8 mouse cellular contexts compared by ENCODE assay signal in genomic region chr10:79996272-79997033, GRCm38 (mm10). TPM values are rescaled to one million over a fixed set of nuclear protein-coding genes. Genes with fewer than 3 reads are reported as not detected.
DNase-seq lines count a peak whose midpoint lies in the region; ATAC-seq and TF ChIP-seq lines count a peak whose summit lies in the region.

TSS of gene Abca7 (plus strand) at chr10:79996494.

- peak within 1 kb of the TSS; percentile 43 for H3K4me3 ChIP-seq in embryonic facial prominence, embryonic 12.5 days
- H3K4me3 ChIP-seq in kidney, adult 2 months (ENCODE audit: insufficient read depth, low read depth, low read length), result peak within 1 kb of the TSS; percentile 57
- H3K4me3 ChIP-seq in limb, embryonic 11.5 days (ENCODE audit: low read depth, low read length), result peak within 1 kb of the TSS; percentile 32
- H3K4me3 ChIP-seq in midbrain, embryonic 13.5 days (replicated peaks), result peak within 1 kb of the TSS; percentile 48
- peak within 1 kb of the TSS; percentile 81 for H3K4me3 ChIP-seq in small intestine, adult 2 months (ENCODE audit: low read depth, low read length)

- no peak within 1 kb of the TSS; the same call in 1 of the 2 replicates for H3K27ac ChIP-seq in embryonic facial prominence, embryonic 12.5 days
- peak within 1 kb of the TSS; percentile 6; the same call in 1 of the 2 replicates for H3K27ac ChIP-seq in kidney, adult 2 months (ENCODE audit: insufficient read depth, low read depth, low read length)
- H3K27ac ChIP-seq in limb, embryonic 11.5 days (replicated peaks; ENCODE audit: low read depth, low read length), result no peak within 1 kb of the TSS; the same call in 1 of the 2 replicates
- H3K27ac ChIP-seq in midbrain, embryonic 13.5 days, result peak within 1 kb of the TSS; percentile 57
- peak within 1 kb of the TSS; percentile 42 for H3K27ac ChIP-seq in small intestine, adult 2 months (ENCODE audit: insufficient read depth, low read depth, low read length)

- H3K27me3 ChIP-seq in embryonic facial prominence, embryonic 12.5 days, result peaks cover 20% of the 10 kb centered on the region
- H3K27me3 ChIP-seq in kidney, adult 2 months (replicated peaks; ENCODE audit: control insufficient read depth, insufficient read depth, low read length), result no peaks in the 10 kb centered on the region
- H3K27me3 ChIP-seq in limb, embryonic 11.5 days (ENCODE audit: control insufficient read depth, insufficient read depth, low read length), result peaks cover 6% of the 10 kb centered on the region; the same call in 1 of the 2 replicates
- H3K27me3 ChIP-seq in midbrain, embryonic 13.5 days, result peaks cover 24% of the 10 kb centered on the region
- no peaks in the 10 kb centered on the region for H3K27me3 ChIP-seq in small intestine, adult 2 months (ENCODE audit: control insufficient read depth, insufficient read depth, low read length)

- peaks cover 36% of the 10 kb centered on the region for H3K36me3 ChIP-seq in embryonic facial prominence, embryonic 12.5 days
- no peaks in the 10 kb centered on the region for H3K36me3 ChIP-seq in kidney, adult 2 months (ENCODE audit: control insufficient read depth, insufficient read depth, low read length)
- peaks cover 25% of the 10 kb centered on the region; the same call in 1 of the 2 replicates for H3K36me3 ChIP-seq in limb, embryonic 11.5 days (ENCODE audit: control insufficient read depth, insufficient read depth, low read length)
- H3K36me3 ChIP-seq in midbrain, embryonic 13.5 days, result no peaks in the 10 kb centered on the region
- H3K36me3 ChIP-seq in small intestine, adult 2 months (ENCODE audit: control insufficient read depth, insufficient read depth, low read length), result peaks cover 10% of the 10 kb centered on the region; the same call in 1 of the 2 replicates

- DNase-seq in 3T3-L1 (ENCODE audit: low read depth, low spot score), result peak; percentile 96
- DNase-seq in adrenal gland, postnatal 36 days, result peak; percentile 98 to 99
- DNase-seq in heart, adult 18-20 months, result peak; percentile 97 to 100
- DNase-seq in kidney, adult 2 months, result peak; percentile 97
- DNase-seq in limb, embryonic 11.5 days (ENCODE audit: low spot score), result peak; percentile 97

- peaks cover 17% of the 10 kb centered on the region; the same call in 1 of the 2 replicates for H3K4me1 ChIP-seq in embryonic facial prominence, embryonic 12.5 days
- no peaks in the 10 kb centered on the region for H3K4me1 ChIP-seq in kidney, adult 2 months (ENCODE audit: control insufficient read depth, insufficient read depth, low read length)
- H3K4me1 ChIP-seq in limb, embryonic 11.5 days (ENCODE audit: control insufficient read depth, insufficient read depth, low read length), result peaks cover 6% of the 10 kb centered on the region
- peaks cover 20% of the 10 kb centered on the region for H3K4me1 ChIP-seq in midbrain, embryonic 13.5 days (replicated peaks)
- H3K4me1 ChIP-seq in small intestine, adult 2 months (ENCODE audit: control insufficient read depth, insufficient read depth, insufficient read length, low read length), result peaks cover 16% of the 10 kb centered on the region

- no peaks in the 10 kb centered on the region; the same call in 1 of the 2 replicates for H3K9me3 ChIP-seq in embryonic facial prominence, embryonic 12.5 days
- H3K9me3 ChIP-seq in limb, embryonic 11.5 days (ENCODE audit: control insufficient read depth, low read length), result no peaks in the 10 kb centered on the region
- H3K9me3 ChIP-seq in midbrain, embryonic 13.5 days, result no peaks in the 10 kb centered on the region

- under 1% methylated on average over 34 of the region's 34 CpGs for WGBS in embryonic facial prominence, embryonic 12.5 days
- under 1% methylated on average over 34 of the region's 34 CpGs for WGBS in kidney, adult 2 months
- WGBS in limb, embryonic 11.5 days, result under 1% methylated on average over 34 of the region's 34 CpGs
- under 1% methylated on average over 34 of the region's 34 CpGs for WGBS in midbrain, embryonic 13.5 days
- WGBS in small intestine, adult 2 months, result under 1% methylated on average over 34 of the region's 34 CpGs

- peak within 1 kb of the TSS; percentile 25; the same call in 1 of the 2 replicates for H3K9ac ChIP-seq in embryonic facial prominence, embryonic 12.5 days
- no peak within 1 kb of the TSS; the same call in 1 of the 2 replicates for H3K9ac ChIP-seq in limb, embryonic 11.5 days (ENCODE audit: low read length)
- peak within 1 kb of the TSS; percentile 55; the same call in 1 of the 2 replicates for H3K9ac ChIP-seq in midbrain, embryonic 13.5 days (replicated peaks)

- no peak for TF ChIP-seq POLR2A in kidney, adult 2 months (IDR thresholded peaks at IDR 0.05; ENCODE audit: low read depth, low read length)
- TF ChIP-seq POLR2A in small intestine, adult 2 months (IDR thresholded peaks at IDR 0.05; ENCODE audit: low read depth, low read length), result no peak

- TF ChIP-seq CTCF in kidney, adult 2 months (conservative IDR thresholded peaks at IDR 0.05; ENCODE audit: insufficient read depth, insufficient read length, low read depth, low read length), result no peak
- no peak for TF ChIP-seq CTCF in small intestine, adult 2 months (IDR thresholded peaks at IDR 0.05; ENCODE audit: extremely low read depth, insufficient read length, insufficient replicate concordance, low read depth, low read length)

- peak; percentile 82 for ATAC-seq in embryonic facial prominence, embryonic 12.5 days (ENCODE audit: insufficient number of reproducible peaks, insufficient read depth, low FRiP score, low TSS enrichment)
- peak; percentile 79 for ATAC-seq in limb, embryonic 11.5 days (ENCODE audit: insufficient number of reproducible peaks, low FRiP score, low TSS enrichment, low read depth)
- ATAC-seq in midbrain, embryonic 13.5 days, result peak; percentile 89

- H3K4me2 ChIP-seq in embryonic facial prominence, embryonic 12.5 days (replicated peaks), result peak within 1 kb of the TSS; percentile 77
- peak within 1 kb of the TSS; percentile 65 for H3K4me2 ChIP-seq in limb, embryonic 11.5 days (ENCODE audit: low read depth, severe bottlenecking)
- H3K4me2 ChIP-seq in midbrain, embryonic 13.5 days (replicated peaks), result peak within 1 kb of the TSS; percentile 70

RNA-seq across cellular contexts. Expression of gene Abca7, which starts in this region (rescaled TPM):
- 10 to 100 TPM; 20.2 to 20.3 TPM for total RNA-seq in adrenal gland, postnatal 36 days (2021)
- 2.6 and 3.9 TPM in 2 replicates for polyA plus RNA-seq in embryonic facial prominence, embryonic 12.5 days (2016; fragmentation: Nextera tagmentation; extraction: Ambion mirVana)
- total RNA-seq in heart, adult 18-20 months (2021), result 1 to 10 TPM; 6.5 to 7.6 TPM
- 10.6 and 11.8 TPM in 2 replicates for polyA plus RNA-seq in kidney, adult 2 months (2012; rRNA removed)
- polyA plus RNA-seq in limb, embryonic 11.5 days (2014; fragmentation: Nextera tagmentation; extraction: Ambion mirVana), result 1.3 and 1.4 TPM in 2 replicates
- polyA plus RNA-seq in midbrain, embryonic 13.5 days (2015; fragmentation: Nextera tagmentation; extraction: Ambion mirVana), result 5.4 and 5.8 TPM in 2 replicates
- 18.1 and 33.4 TPM in 2 replicates for polyA plus RNA-seq in small intestine, adult 2 months (2012; rRNA removed)

Comparison
In these comparisons a context has a peak if more than half of its experiments do, and no peak if none do; other contexts are left out.
1. H3K27ac ChIP-seq: peak in kidney, adult 2 months (single experiment), midbrain, embryonic 13.5 days (single experiment) and small intestine, adult 2 months (single experiment); none in embryonic facial prominence, embryonic 12.5 days (single experiment) and limb, embryonic 11.5 days (single experiment).
2. Peak in every context shown above with its lines, with median percentiles within 50 percentile points of each other: DNase-seq, ATAC-seq, H3K4me2 ChIP-seq and H3K4me3 ChIP-seq.